Mouse (Mus musculus) brain, embryonic 14.5 days (tissue): ENCODE results near the gene Rgma.

Source experiments
- CTCF ChIP-seq: fragments of 200-500 bp; IDR thresholded peaks from 2 replicates; pipeline ENCODE4 v1.5.1; 2012; ENCODE audit warnings: inconsistent platforms, mild to moderate bottlenecking, moderate library complexity, borderline replicate concordance; ENCODE audit not compliant: insufficient read depth, insufficient read length; ENCODE audit errors: extremely low read depth
- POLR2A ChIP-seq: fragments of 200-500 bp; IDR thresholded peaks from 2 replicates; pipeline ENCODE4 v1.6.1; 2012; ENCODE audit warnings: mild to moderate bottlenecking, inconsistent platforms, borderline replicate concordance; ENCODE audit not compliant: poor library complexity, insufficient read depth, insufficient read length, severe bottlenecking; ENCODE audit errors: extremely low read depth

DNA sequence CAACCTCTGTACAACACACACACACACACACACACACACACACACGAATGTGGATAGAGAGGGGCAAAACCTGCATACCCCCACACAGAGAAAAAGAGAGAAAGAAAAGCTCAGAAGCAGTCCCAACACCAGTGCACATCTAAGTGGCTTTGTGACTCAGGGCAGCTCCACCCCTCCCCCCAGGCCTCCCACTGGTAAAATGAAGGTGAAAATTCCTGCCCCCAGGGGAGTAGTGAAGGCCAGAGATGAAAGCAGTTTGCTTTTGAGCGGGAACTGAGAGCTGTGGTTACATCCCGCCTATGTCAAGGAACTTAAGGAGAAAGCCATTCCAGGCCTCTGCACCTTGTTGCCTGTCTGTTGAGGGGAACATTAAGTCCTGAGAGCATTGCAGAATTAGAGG is 28.2 kb downstream of the Rgma start:
- TF ChIP-seq CTCF (no peak), POLR2A (no peak)
